Mouse (Mus musculus): ENCODE measurements at regions not wholly inside any gene's neighbourhood (a gene's known extent, or its start where the extent isn't known, plus 50 kb on each side); places are given as distances from the start of the nearest gene placed in this dataset.

GRCm38 (mm10) chr11:112480360-112480759, 301.7 kb upstream of the Sox9 start:
- DNase-seq: no peak

GRCm38 (mm10) chr11:112501781-112502180, 280.2 kb upstream of the Sox9 start:
- DNase-seq: no peak

GRCm38 (mm10) chr11:112519076-112519475, 262.9 kb upstream of the Sox9 start:
- DNase-seq: no peak

GRCm38 (mm10) chr11:112524983-112525382, 257.0 kb upstream of the Sox9 start:
- DNase-seq: no peak

GRCm38 (mm10) chr11:112542573-112542972, 239.5 kb upstream of the Sox9 start:
- no peak for DNase-seq

GRCm38 (mm10) chr11:112543473-112543872, 238.6 kb upstream of the Sox9 start:
- no peak for DNase-seq

- DNase-seq: no peak
Observed at GRCm38 (mm10) chr11:112545231-112546010, 236.6 kb upstream of the Sox9 start.

GRCm38 (mm10) chr11:112546162-112546561, 235.9 kb upstream of the Sox9 start:
- no peak for DNase-seq

- DNase-seq: no peak
Observed at GRCm38 (mm10) chr11:112552838-112553237, 229.2 kb upstream of the Sox9 start.

- DNase-seq: no peak
Observed at GRCm38 (mm10) chr11:112563027-112563426, 219.0 kb upstream of the Sox9 start.

- no peak for DNase-seq
Observed at GRCm38 (mm10) chr11:112564706-112565215, 217.3 kb upstream of the Sox9 start.

- no peak for DNase-seq
Observed at GRCm38 (mm10) chr11:112566071-112566470, 216.0 kb upstream of the Sox9 start.

GRCm38 (mm10) chr11:112587386-112587785, 194.6 kb upstream of the Sox9 start:
- DNase-seq: no peak

- no peak for DNase-seq
Observed at GRCm38 (mm10) chr11:112588088-112588487, 193.9 kb upstream of the Sox9 start.

- no peak for DNase-seq
Observed at GRCm38 (mm10) chr11:112590214-112590613, 191.8 kb upstream of the Sox9 start.

GRCm38 (mm10) chr11:112592411-112593020, 189.5 kb upstream of the Sox9 start:
- DNase-seq: no peak

GRCm38 (mm10) chr11:112593821-112594220, 188.2 kb upstream of the Sox9 start:
- DNase-seq: no peak

GRCm38 (mm10) chr11:112607359-112607758, 174.7 kb upstream of the Sox9 start:
- DNase-seq: no peak

- DNase-seq: no peak
Observed at GRCm38 (mm10) chr11:112609277-112609676, 172.7 kb upstream of the Sox9 start.

- no peak for DNase-seq
Observed at GRCm38 (mm10) chr11:112611073-112611472, 171.0 kb upstream of the Sox9 start.

- DNase-seq: no peak
Observed at GRCm38 (mm10) chr11:112615629-112616028, 166.4 kb upstream of the Sox9 start.

- DNase-seq: no peak
Observed at GRCm38 (mm10) chr11:112616942-112617341, 165.1 kb upstream of the Sox9 start.

GRCm38 (mm10) chr11:112620916-112621315, 161.1 kb upstream of the Sox9 start:
- no peak for DNase-seq

GRCm38 (mm10) chr11:112621385-112622120, 160.5 kb upstream of the Sox9 start:
- no peak for DNase-seq
